Mouse (Mus musculus): ENCODE measurements around the gene Adamts6. TPM values are rescaled to one million over a fixed set of nuclear protein-coding genes. Genes with fewer than 3 reads are reported as not detected.

The Adamts6 gene
- not detected in 2 replicates for polyA plus RNA-seq (2012; ENCODE audit: insufficient read depth, insufficient read length, low replicate concordance, missing spikeins)

DNA sequence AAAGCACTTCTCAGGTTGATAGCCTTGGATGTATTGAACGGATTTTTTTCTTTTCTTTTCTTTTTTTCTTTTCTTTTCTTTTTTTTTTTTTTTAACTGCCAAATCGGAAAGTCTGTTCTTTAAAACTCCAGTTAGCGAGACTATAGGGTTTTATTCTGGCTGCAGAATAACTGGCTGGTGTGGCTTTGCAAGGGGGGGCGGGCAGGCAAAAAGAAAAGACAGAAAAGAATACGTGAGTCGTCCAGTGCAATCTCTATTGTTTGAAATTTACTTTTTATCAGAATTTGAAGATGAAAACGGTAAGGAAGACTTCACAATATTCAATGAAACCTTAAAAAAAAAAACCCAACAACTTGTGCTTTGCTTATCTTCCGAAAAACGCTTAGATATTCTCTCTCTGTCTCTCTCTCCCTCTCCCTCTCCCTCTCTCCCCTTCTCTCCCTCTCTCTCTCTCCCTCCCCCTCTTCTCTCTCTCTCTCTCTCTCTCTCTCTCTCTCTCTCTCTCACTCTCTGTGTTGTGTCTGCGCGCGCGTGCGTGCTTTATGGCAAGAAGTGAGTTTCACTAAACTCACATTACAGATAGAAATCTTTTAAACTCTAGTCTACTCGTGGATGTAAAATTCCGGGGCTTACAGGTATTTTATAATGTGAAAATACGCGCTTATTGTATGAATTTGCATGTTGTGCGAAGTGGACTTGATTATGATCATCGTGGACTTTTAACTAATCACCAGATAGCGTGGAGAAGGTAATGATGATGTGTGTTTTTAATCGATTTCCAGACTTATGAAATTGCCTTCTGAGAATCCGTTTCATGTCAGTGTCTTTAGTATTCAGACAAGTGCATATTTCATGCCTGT, at the start of gene Adamts6:
Gene Adamts6, plus strand, starts transcription at position 470 of the 860 bp plus-strand sequence.
- WGBS, result 2% methylated on average over 23 of the region's 23 CpGs
- Histone ChIP-seq H3K4me1 (ENCODE audit: control insufficient read depth, insufficient read depth, low read length) (0 out of 2 replicates have a peak, but pooled peaks cover 3% of the 10 kb centered on the region), H3K4me3 (ENCODE audit: insufficient read depth, low read depth, low read length) (peak within 1 kb of the TSS; percentile 55), H3K27ac (ENCODE audit: insufficient read depth, low read depth, low read length) (0 out of 2 replicates have a peak within 1 kb of the TSS, but pooled peaks have one; percentile 35)
- TF ChIP-seq CTCF (IDR thresholded peaks at IDR 0.05; ENCODE audit: insufficient read depth, low read depth, low read length) (no peak), POLR2A (IDR thresholded peaks at IDR 0.05; ENCODE audit: insufficient read depth, low read depth, low read length) (no peak)

DNA sequence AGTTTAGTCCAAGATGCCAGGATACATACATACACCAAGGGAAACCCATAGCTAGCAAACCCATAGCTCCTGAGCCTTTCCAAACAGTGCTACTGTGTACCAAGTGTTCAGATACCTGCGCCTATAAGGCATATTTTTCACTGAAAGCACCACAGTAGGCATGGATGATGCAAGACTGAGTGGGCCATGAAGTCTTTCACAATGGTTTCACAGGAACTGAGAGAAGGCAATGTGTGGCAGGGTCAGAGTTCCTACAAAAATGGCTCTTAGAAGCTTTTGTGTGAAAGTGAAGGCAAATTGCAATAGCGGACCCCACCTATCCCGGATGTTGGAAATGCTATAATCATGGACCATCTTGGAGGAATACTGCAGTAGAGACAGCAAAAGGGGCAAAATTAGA, 28.6 kb upstream of the Adamts6 start:
- Histone ChIP-seq H3K4me1 (ENCODE audit: control insufficient read depth, insufficient read depth, low read length) (no peaks in the 10 kb centered on the region), H3K4me3 (ENCODE audit: insufficient read depth, low read depth, low read length) (no peak overlapping the region), H3K27ac (ENCODE audit: insufficient read depth, low read depth, low read length) (no peak overlapping the region)
- whole genome bisulfite sequencing, result 93% methylated on average over 3 of the region's 3 CpGs
- no peak for TF ChIP-seq POLR2A (IDR thresholded peaks at IDR 0.05; ENCODE audit: insufficient read depth, low read depth, low read length)
- no peak for TF ChIP-seq CTCF (IDR thresholded peaks at IDR 0.05; ENCODE audit: insufficient read depth, low read depth, low read length)

DNA sequence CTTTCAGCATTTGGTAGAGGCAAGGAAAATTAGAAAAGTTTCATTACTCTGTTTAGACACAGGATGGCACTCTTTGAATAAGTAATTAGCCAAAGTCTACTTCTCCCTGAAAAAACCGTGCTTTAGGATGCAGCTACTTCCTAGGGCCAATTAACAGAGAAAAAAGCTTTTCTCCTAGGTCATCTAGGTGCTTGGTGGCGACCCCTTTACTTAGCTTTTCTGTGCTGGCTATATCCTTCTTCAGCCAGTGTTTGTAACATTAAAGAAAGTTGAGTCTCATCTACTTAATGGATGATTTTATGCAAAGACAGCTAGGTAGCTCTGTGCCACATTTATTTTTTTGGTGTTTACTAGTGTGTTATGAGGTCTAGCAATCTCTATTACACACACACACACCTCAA, 2.6 kb upstream of the Adamts6 start:
- H3K4me3 ChIP-seq (ENCODE audit: insufficient read depth, low read depth, low read length), result no peak overlapping the region
- no peak for TF ChIP-seq CTCF (IDR thresholded peaks at IDR 0.05; ENCODE audit: insufficient read depth, low read depth, low read length)
- TF ChIP-seq POLR2A (IDR thresholded peaks at IDR 0.05; ENCODE audit: insufficient read depth, low read depth, low read length), result no peak
- no peak overlapping the region for H3K27ac ChIP-seq (ENCODE audit: insufficient read depth, low read depth, low read length)
- 0 out of 2 replicates have a peak, but pooled peaks cover 3% of the 10 kb centered on the region for H3K4me1 ChIP-seq (ENCODE audit: control insufficient read depth, insufficient read depth, low read length)
- 0% methylated on average over 2 of the region's 2 CpGs for WGBS

DNA sequence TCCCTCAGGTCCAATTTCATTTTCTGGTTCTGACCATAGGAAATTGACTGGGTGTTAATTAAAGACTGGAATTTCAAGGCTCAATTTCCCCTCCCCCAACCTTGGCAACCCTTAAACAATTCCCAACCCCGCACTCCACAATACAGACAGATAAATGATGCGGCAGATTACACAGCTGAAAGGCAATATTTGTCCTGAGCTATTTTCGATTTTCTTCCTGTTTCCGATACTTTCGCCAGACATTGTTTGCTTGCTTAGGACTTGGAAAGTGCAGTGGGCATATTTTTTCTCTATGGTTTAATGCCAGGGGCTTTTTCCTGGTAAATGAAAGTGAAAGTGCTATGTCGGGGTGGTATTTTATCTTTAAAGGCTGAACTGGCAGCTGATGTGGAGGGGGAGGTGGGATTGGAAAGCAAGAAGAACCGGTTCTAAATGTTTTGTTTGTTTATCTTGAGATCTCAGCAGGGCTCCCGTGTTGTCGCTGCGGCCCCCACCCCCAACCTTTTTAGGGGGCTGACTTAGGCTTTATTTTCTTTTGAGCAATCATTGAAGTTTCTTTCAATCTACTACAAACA, 1.8 kb upstream of the Adamts6 start:
- peak overlapping the region; percentile 90 for H3K27ac ChIP-seq (ENCODE audit: insufficient read depth, low read depth, low read length)
- under 1% methylated on average over 10 of the region's 10 CpGs for WGBS
- TF ChIP-seq POLR2A (IDR thresholded peaks at IDR 0.05; ENCODE audit: insufficient read depth, low read depth, low read length), result no peak
- TF ChIP-seq CTCF (IDR thresholded peaks at IDR 0.05; ENCODE audit: insufficient read depth, low read depth, low read length), result no peak
- H3K4me1 ChIP-seq (ENCODE audit: control insufficient read depth, insufficient read depth, low read length), result 0 out of 2 replicates have a peak, but pooled peaks cover 3% of the 10 kb centered on the region
- H3K4me3 ChIP-seq (ENCODE audit: insufficient read depth, low read depth, low read length), result peak overlapping the region; percentile 54

DNA sequence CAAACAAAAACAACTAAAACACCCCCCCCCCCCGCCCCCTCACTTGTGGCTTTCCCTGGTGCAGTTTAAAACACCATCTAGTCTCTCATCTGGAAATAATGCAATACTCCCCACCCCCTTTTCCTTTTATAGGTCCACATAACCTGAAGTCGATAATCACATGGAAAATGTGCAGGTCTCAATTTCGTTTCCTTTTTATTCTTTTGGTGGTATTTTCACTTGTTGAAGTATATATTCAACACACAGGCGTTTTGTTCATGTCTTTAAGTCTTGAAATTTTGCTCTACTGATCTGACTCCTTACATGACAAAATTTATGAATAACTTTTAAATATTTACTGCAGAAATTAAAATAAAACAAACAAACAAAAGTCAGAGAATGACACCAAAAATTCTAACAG, 1.3 kb upstream of the Adamts6 start:
- TF ChIP-seq CTCF (IDR thresholded peaks at IDR 0.05; ENCODE audit: insufficient read depth, low read depth, low read length), result no peak
- TF ChIP-seq POLR2A (IDR thresholded peaks at IDR 0.05; ENCODE audit: insufficient read depth, low read depth, low read length), result no peak
- Histone ChIP-seq H3K27ac (ENCODE audit: insufficient read depth, low read depth, low read length) (no peak overlapping the region), H3K4me3 (ENCODE audit: insufficient read depth, low read depth, low read length) (peak overlapping the region; percentile 54), H3K4me1 (ENCODE audit: control insufficient read depth, insufficient read depth, low read length) (0 out of 2 replicates have a peak, but pooled peaks cover 3% of the 10 kb centered on the region)
- WGBS, result under 1% methylated on average over 4 of the region's 4 CpGs

DNA sequence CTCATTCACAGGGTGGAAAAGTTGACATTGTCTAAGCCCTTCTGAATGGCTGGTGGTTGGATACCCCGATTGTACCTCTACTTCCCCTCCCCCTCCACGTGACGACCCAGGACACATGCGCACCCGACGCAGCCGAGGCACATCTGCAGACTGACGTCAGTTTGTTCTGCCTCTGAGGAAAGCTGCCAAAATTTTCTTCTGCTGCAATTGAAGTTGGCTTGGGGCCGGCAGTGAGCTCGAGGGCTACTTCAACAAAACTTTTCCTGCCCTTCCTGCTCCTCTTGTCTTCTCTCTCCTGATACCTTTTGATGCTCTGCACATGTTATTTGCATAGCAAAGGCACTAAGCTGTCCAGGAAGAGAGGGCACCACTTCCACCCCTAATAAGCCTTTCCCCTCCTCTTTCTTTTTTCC, 732 bp upstream of the Adamts6 start:
- H3K4me1 ChIP-seq (ENCODE audit: control insufficient read depth, insufficient read depth, low read length), result 0 out of 2 replicates have a peak, but pooled peaks cover 3% of the 10 kb centered on the region
- 0% methylated on average over 10 of the region's 10 CpGs for WGBS
- peak overlapping the region; percentile 55 for H3K4me3 ChIP-seq (ENCODE audit: insufficient read depth, low read depth, low read length)
- 0 out of 2 replicates have a peak overlapping the region, but pooled peaks have one; percentile 35 for H3K27ac ChIP-seq (ENCODE audit: insufficient read depth, low read depth, low read length)
- no peak; the same call in 1 of the 2 replicates for TF ChIP-seq POLR2A (IDR thresholded peaks at IDR 0.05; ENCODE audit: insufficient read depth, low read depth, low read length)
- no peak for TF ChIP-seq CTCF (IDR thresholded peaks at IDR 0.05; ENCODE audit: insufficient read depth, low read depth, low read length)

DNA sequence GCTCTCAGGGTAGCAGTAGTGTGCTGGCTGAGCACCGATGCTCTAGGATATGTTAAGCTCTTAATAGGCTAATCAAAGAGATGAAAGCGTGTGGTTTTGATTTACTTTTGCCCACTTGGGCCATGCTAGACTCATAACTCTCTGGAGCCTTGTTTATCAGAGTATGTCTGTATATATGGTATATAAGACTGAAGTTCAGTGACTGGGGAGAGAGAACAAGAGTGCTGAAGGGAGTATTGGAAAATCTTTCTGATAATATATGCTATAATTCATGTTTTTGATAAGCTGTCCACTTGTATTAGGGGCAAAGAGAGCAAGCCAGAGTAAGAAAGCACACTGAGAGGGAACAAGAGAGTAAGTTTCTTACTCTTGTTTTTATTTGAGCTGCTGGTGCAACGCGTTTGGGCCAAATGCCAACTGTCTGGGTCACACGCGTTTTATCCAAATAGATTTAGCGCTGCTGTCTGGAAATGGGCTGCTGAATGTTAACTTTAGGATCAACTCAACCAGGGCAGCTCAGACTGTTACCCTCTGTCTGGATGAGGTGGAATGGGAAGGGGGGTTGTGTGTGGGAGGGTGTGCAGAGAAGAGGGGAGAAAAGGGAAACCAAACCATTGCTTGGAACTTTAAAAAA, 708 bp downstream of the Adamts6 start:
- 6% methylated on average over 7 of the region's 7 CpGs for WGBS
- Histone ChIP-seq H3K27ac (ENCODE audit: insufficient read depth, low read depth, low read length) (no peak overlapping the region), H3K4me3 (ENCODE audit: insufficient read depth, low read depth, low read length) (peak overlapping the region; percentile 29; the same call in 1 of the 2 replicates), H3K4me1 (ENCODE audit: control insufficient read depth, insufficient read depth, low read length) (0 out of 2 replicates have a peak, but pooled peaks cover 3% of the 10 kb centered on the region)
- no peak for TF ChIP-seq CTCF (IDR thresholded peaks at IDR 0.05; ENCODE audit: insufficient read depth, low read depth, low read length)
- no peak for TF ChIP-seq POLR2A (IDR thresholded peaks at IDR 0.05; ENCODE audit: insufficient read depth, low read depth, low read length)

DNA sequence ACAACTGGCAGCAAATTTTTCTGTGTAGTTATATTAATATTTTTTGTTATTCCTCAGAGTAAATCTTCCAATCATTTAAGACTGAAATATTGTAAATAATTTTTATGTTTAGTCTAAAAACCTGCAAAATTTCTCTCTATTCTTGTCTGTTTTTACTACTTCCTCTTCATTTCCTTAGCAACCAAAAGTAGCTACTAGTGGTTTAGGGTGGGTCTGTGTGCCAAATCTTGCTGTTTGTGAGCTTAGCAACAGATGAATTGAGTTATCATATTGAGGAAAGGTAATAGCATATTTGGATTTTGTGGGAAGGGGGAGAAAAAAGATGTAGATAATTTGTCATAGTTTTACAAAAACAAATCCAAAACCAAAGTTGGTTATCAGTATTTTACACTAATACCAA, 1.5 kb downstream of the Adamts6 start:
- Histone ChIP-seq H3K27ac (ENCODE audit: insufficient read depth, low read depth, low read length) (no peak overlapping the region), H3K4me1 (ENCODE audit: control insufficient read depth, insufficient read depth, low read length) (0 out of 2 replicates have a peak, but pooled peaks cover 3% of the 10 kb centered on the region), H3K4me3 (ENCODE audit: insufficient read depth, low read depth, low read length) (no peak overlapping the region)
- TF ChIP-seq CTCF (IDR thresholded peaks at IDR 0.05; ENCODE audit: insufficient read depth, low read depth, low read length) (no peak), POLR2A (IDR thresholded peaks at IDR 0.05; ENCODE audit: insufficient read depth, low read depth, low read length) (no peak)
